Mouse (Mus musculus) retina, postnatal 7 days (tissue): Measurements from ENCODE around the gene Ccdc65.

Experiments used
- DNase-seq: peaks from one replicate; pipeline ENCODE4 v3.0.0-alpha.2; 2012; ENCODE audit warnings: low read depth, low spot score

Gene Ccdc65

DNA sequence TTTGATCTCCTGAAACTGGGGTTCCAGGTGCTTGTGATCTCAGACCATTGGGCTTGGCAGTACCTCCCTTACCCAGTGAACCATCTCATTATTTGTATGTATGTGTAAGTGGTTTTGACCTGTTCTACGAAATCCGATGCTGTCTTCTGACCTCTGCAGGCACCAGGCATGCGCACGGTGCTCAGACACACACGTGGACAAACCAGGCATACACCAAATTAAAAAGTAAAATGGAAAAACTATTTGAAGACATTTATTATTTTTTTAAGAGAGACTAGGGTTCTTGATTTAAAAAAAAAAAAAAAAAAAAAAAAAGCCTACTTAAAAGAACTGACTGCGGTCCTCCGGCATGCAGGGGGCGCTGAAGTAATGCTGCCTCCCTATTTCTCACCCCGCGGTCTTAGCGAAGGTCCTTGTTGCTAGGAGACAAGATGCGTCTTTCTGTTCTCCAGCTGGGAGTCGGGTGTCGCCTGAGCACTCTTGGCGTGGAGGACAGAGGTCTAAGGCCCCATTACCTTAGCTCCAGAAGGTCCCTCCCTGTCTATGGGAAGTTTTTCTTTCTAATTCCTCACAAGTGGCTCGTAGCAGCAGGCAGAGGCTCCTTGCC is at the start of gene Ccdc65:
Gene Ccdc65 (plus strand): TSS at position 442 of the 607 bp plus-strand sequence.
- DNase-seq, result peak; percentile 86

- no peak for DNase-seq
Measured at GRCm38 (mm10) chr15:98662198-98662566, 45.8 kb upstream of the Ccdc65 start.

- DNase-seq, result peak; percentile 89
Measured at GRCm38 (mm10) chr15:98662567-98663545, 45.2 kb upstream of the Ccdc65 start, which contains the start of gene Ddx23. Ddx23 (minus strand) TSS chr15:98662894.

DNA sequence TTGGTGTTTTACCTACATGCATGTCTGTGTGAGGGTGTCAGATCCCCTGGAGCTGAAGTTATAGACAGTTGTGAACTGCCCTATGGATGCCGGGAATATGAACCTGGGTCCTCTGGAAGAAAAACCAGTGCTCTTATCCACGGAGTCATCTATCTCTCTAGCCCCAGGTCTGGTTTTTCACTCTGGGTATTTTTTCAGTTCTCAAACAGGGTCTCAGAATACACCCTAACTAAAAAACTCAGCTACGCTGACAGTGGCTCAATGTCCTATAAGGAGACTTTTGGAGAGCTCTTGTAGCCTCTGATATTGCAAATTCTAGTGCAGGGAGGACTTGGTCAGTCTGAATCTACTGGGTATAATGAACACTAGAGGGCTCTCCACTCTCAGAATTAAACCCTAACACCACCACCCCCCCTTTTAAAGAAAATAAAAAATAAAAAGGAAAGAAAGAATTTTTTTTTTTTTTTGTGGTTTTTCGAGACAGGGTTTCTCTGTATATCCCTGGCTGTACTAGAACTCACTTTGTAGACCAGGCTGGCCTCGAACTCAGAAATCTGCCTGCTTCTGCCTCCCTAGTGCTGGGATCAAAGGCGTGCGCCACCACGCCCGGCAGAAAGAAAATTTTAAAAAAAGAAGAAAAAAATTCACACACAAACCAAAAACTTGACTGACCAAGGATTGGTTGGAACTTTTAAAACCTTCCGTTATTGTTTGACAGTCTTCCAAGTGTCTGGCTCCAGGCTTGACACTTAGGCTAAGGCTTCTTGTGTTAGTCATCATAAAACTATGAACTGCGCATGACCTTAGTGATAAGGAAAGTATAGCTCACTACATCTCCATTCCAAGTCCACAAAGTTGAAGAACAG is 43.7 kb upstream of the Ccdc65 start:
- DNase-seq, result no peak

DNA sequence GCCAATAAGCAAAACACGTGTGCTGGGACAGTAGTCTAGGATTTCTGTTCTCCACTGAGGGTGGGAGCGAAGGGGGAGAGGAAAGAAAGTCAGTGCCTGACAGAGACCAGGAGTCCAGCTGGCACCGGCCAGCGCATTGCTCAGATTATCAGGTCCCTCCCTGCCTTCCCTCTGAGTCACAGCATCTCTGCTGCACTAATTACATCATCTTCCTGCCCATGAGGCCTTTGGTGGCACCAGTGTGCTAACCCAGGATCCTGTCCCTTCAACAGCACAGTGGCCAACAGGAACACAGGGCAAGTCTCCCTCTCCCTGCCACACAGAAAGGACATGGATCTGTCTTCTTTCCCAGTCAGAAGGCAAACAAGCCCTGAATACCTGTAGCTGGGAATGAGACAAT is 35.4 kb upstream of the Ccdc65 start:
- DNase-seq, result no peak

DNA sequence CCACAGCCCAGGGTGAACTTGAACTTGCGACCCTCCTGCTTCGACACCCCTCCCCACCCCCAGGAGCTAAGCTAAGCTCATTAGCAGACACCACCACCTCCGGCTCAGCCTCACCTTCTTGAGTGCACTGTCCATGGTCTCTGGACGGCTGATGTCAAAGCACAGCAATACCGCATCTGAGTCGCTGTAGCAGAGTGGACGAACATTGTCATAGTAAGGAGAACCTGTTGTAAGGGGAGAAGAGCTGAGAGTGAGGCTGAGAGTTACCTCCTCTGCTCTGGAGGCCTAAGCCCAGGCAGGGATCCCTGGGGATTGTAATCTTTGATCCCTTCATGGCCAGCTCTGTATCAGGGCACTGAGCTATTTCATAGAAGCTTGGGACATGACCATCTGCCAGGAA is 34.3 kb upstream of the Ccdc65 start:
- no peak for DNase-seq

GRCm38 (mm10) chr15:98674284-98674993 is 33.6 kb upstream of the Ccdc65 start:
- DNase-seq, result no peak

GRCm38 (mm10) chr15:98674994-98675545 is 32.9 kb upstream of the Ccdc65 start:
- no peak for DNase-seq

- DNase-seq, result no peak
Measured at GRCm38 (mm10) chr15:98675634-98676250, 32.3 kb upstream of the Ccdc65 start.

DNA sequence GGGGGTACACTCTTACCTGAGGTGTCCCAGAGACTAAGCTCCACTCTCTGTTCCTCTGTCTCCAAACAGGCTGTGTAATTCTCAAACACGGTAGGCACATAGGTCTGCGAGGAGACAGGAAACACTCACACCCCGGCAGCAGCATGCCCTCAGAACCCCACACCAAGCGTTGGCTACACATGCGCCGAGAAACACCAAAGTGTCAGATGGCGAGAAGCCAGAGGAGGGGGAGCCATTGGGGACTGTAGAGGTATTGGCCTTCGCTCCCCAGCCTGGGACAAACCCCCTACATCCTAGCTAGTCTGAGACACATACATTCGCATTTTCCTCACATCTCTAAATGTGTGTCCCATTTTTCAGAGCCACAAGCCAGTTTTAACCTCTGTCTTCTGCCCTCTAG is 31.5 kb upstream of the Ccdc65 start:
- no peak for DNase-seq

GRCm38 (mm10) chr15:98676940-98677728 is 30.9 kb upstream of the Ccdc65 start, which contains the start of gene Rnd1:
Rnd1 (minus strand) TSS chr15:98677461.
- peak; percentile 80 for DNase-seq

GRCm38 (mm10) chr15:98677977-98678376 is 30.0 kb upstream of the Ccdc65 start:
- DNase-seq, result no peak

- DNase-seq, result no peak
Measured at GRCm38 (mm10) chr15:98680660-98681059, 27.3 kb upstream of the Ccdc65 start.

- no peak for DNase-seq
Measured at GRCm38 (mm10) chr15:98681633-98682032, 26.4 kb upstream of the Ccdc65 start.

DNA sequence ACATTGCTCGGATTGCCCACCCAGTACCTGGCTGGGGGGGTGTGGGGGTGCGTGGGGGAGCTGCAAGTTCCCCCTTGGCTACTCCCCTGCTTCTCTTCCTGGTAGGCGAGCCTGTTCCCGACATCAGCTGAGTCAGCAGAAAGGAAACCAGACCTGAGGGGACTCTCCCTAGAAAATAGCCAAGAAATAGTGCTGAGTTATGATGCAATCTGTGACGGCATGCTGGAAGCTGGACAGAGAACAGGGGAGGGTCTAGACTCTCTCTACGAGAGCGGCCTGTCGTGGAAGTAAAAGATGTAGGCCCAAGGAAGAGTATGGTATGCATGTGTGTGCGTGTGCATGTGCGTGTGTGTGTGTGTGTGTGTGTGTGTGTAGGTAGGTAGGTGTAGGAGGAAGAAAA is 24.8 kb upstream of the Ccdc65 start:
- no peak for DNase-seq

DNA sequence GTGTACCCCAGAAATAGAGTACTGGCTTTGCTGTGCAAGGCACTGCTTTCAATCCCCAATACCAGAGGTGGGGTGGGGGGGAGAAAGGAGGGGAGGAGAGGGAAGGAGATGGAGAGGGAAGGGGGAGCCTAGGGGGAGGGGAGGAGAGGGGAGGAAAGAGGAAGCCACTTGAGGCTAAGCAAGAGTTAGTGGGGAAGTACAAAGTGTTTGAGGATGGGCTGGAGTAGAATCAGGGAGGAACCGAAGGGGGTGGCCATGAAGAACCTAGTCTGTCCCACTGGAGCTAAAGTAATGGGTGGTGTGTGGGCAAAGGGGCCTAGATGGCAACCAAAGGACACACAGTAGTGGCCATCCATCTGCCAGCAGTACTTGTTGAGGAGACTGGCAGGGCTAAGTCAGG is 24.3 kb upstream of the Ccdc65 start:
- no peak for DNase-seq

GRCm38 (mm10) chr15:98685926-98686325 is 22.1 kb upstream of the Ccdc65 start:
- no peak for DNase-seq

- no peak for DNase-seq
Measured at GRCm38 (mm10) chr15:98689682-98690081, 18.3 kb upstream of the Ccdc65 start.

DNA sequence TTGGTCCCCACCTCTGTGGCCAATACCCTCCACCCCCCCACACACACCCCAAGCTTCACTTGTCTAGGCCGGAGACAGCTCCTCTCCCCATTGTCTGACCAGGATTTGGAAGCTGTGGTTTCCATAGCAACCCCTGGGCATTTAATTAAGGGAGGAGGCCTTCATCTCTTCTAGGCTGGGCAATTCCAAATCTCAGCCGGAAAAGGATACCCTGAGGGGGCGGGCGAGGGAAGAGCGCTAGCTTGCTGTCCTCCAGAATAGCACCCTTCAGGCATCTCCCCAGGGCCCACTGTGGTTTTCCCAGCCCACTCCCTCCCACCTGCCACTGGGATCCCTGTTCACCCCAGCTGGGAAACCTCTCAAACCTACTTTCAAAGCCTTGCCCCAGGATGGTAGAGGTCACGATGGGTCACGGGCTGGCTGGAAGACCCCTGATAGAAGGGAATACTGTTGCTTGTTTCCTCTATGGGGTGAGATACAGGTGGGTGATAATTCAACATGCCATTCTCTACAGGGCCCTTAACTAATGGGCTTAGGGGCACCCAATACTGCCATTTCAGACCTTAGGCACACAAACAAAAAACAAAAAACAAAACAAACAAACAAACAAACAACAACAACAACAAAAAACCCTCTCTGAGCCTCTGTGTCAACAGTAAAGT is 16.4 kb upstream of the Ccdc65 start:
- no peak for DNase-seq
